Mouse (Mus musculus): ENCODE measurements at regions not wholly inside any gene's neighbourhood (a gene's known extent, or its start where the extent isn't known, plus 50 kb on each side); places are given as distances from the start of the nearest gene placed in this dataset.

- no peak for DNase-seq
These were observed 91.9 kb upstream of the Lsm14a start for GRCm38 (mm10) chr7:34484908-34485598.

DNA sequence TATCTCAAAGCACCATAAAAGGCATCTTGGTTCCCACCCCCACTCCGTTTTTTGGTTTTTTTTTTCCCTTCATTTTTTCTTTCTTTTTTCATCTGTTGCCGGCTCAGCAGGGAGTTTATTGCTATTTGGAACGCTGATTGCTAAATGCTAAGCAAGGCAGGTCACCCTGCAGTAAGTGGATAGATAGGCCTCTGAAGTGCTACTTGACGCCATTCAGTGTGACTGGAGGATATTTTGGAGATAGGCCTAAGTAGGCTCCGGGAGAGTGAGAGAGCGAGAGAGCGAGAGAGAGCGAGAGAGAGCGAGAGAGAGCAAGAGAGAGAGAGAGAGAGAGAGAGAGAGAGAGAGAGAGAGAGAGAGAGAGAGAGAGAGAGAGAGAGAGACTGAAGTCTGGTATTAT lies 90.3 kb upstream of the Lsm14a start:
- no peak for DNase-seq

DNA sequence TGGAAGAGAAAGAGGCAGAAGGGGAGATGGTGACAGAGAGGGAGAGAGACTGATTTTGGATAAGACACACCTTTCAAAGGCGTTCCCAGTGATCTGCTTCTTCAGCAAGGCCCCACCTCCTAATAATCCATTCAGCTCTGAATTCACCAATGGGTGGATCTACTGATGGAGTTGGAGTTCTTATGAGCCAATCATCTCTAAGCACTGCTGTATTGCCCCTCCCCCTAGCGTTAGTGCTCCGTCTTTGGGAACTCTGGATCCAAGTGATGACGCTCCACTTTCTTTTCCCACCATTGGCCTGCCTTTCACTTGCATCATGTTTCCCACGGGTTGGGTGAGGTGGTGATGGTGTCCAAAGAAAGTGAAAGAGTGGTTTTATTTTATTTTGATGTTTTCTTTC lies 87.7 kb upstream of the Lsm14a start:
- DNase-seq, result no peak

GRCm38 (mm10) chr7:34471003-34471402 lies 77.9 kb upstream of the Lsm14a start:
- DNase-seq, result no peak

GRCm38 (mm10) chr7:34462069-34462468 lies 69.0 kb upstream of the Lsm14a start:
- DNase-seq, result no peak

- no peak for DNase-seq
These were observed 66.8 kb upstream of the Lsm14a start for GRCm38 (mm10) chr7:34459834-34460495.

DNA sequence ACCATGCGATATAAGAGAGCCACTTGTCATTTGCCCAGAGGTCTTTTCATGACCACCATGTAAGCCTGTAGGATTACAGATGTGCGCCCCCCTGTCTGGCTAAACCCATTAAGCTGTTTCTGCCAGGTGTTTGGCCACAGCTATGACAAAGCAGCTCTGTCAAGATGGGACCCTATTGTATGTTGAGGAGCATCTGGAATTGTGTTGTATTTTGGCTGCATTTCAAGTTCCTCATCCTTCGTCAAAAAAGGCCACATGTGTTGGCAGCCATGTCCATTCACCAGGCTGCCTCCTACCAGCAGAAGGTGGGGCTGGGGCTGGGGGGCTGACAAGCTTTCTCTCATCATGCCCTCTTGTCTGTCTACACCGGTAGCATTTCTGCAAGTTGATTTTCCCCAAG lies 65.7 kb upstream of the Lsm14a start:
- DNase-seq, result no peak

- DNase-seq, result no peak
These were observed 55.2 kb upstream of the Lsm14a start for GRCm38 (mm10) chr7:34448364-34448763.

- DNase-seq, result no peak
These were observed 51.1 kb upstream of the Lsm14a start for GRCm38 (mm10) chr7:34444263-34444662.

Measured in cerebellum, adult 9-11 months (tissue).